In genomic region chr9:45010461-45010860, GRCm38 (mm10) we compare ENCODE assay signal across 23 mouse cellular contexts. TPM values are rescaled to one million over a fixed set of nuclear protein-coding genes. Genes with fewer than 3 reads are reported as not detected.
DNase-seq lines count a peak whose midpoint lies in the region; ATAC-seq and TF ChIP-seq lines count a peak whose summit lies in the region.
"Had no signal": no experiment of that assay in that cellular context is flagged by ENCODE, and none has a peak within 500 bp of the region (broad histone marks: within the 10 kb centered on the region; RNA-seq: fewer than 3 reads in every experiment).

No protein-coding gene starts in this region.

- H3K27me3 ChIP-seq in lung, postnatal 0 days (replicated peaks; ENCODE audit: insufficient read depth, low read length) = no peaks in the 10 kb centered on the region
- no peaks in the 10 kb centered on the region for H3K27me3 ChIP-seq in kidney, embryonic 16.5 days (ENCODE audit: insufficient read depth, low read length)
- H3K27me3 ChIP-seq: forebrain, embryonic 15.5 days; limb, embryonic 13.5 days had no signal

- no peak overlapping the region for H3K9ac ChIP-seq in lung, postnatal 0 days (replicated peaks; ENCODE audit: low read depth)
- no peak overlapping the region for H3K9ac ChIP-seq in kidney, embryonic 16.5 days (replicated peaks; ENCODE audit: low read length)
- H3K9ac ChIP-seq: forebrain, embryonic 15.5 days; limb, embryonic 13.5 days; liver, embryonic 15.5 days; midbrain, embryonic 13.5 days had no signal

- DNase-seq in adrenal gland, postnatal 14 days = peak; percentile 28
- no peak for DNase-seq in adrenal gland, adult 8-10 months
- peak; percentile 11 for DNase-seq in lung, postnatal 0 days (ENCODE audit: low spot score)
- DNase-seq in lung, postnatal 4 days = no peak
- DNase-seq in R1 (ENCODE audit: low read depth, low spot score) = peak; percentile 34
- DNase-seq in thymus, postnatal 10 days (ENCODE audit: low spot score in 2 of 2) = peak; percentile 69 to 71
- no peak for DNase-seq in c-Kit-positive CD71-positive TER-119-positive erythroid progenitor cells, embryonic 14.5 days (ENCODE audit: low spot score)
- DNase-seq: cerebellum, adult 18-20 months; gastrocnemius, postnatal 14 days; heart, postnatal 14 days; lung, postnatal 36 days; right cerebral cortex, postnatal 25 days had no signal

- H3K4me2 ChIP-seq in lung, postnatal 0 days (replicated peaks; ENCODE audit: low read depth, low read length) = no peak overlapping the region
- no peak overlapping the region for H3K4me2 ChIP-seq in kidney, embryonic 16.5 days (replicated peaks; ENCODE audit: low read depth, low read length)
- H3K4me2 ChIP-seq: forebrain, embryonic 15.5 days; limb, embryonic 13.5 days; liver, embryonic 15.5 days; midbrain, embryonic 13.5 days had no signal

- no peak for TF ChIP-seq CTCF in lung, postnatal 0 days (IDR thresholded peaks at IDR 0.05)

- no peak for ATAC-seq in lung, postnatal 0 days
- ATAC-seq in kidney, embryonic 16.5 days (ENCODE audit: low FRiP score, low TSS enrichment) = no peak
- ATAC-seq: forebrain, embryonic 15.5 days; midbrain, embryonic 13.5 days had no signal

- no peaks in the 10 kb centered on the region for H3K4me1 ChIP-seq in lung, postnatal 0 days (ENCODE audit: insufficient read depth, low read depth, low read length)
- no peaks in the 10 kb centered on the region for H3K4me1 ChIP-seq in kidney, embryonic 16.5 days (ENCODE audit: insufficient read depth, low read length)
- H3K4me1 ChIP-seq: forebrain, embryonic 15.5 days; limb, embryonic 13.5 days; liver, embryonic 15.5 days; midbrain, embryonic 13.5 days had no signal

- no peak overlapping the region for H3K27ac ChIP-seq in lung, postnatal 0 days (ENCODE audit: low read length)
- no peak overlapping the region for H3K27ac ChIP-seq in kidney, embryonic 16.5 days (ENCODE audit: low read length)
- H3K27ac ChIP-seq: forebrain, embryonic 15.5 days; kidney, postnatal 0 days; left cerebral cortex, adult 2 months; limb, embryonic 13.5 days; liver, embryonic 15.5 days; midbrain, embryonic 13.5 days had no signal

- 59% methylated on average over 4 of the region's 4 CpGs for WGBS in lung, postnatal 0 days
- 69% methylated on average over 4 of the region's 4 CpGs for WGBS in kidney, embryonic 16.5 days

- H3K4me3 ChIP-seq in lung, postnatal 0 days (ENCODE audit: low read depth, low read length) = no peak overlapping the region
- no peak overlapping the region for H3K4me3 ChIP-seq in kidney, embryonic 16.5 days (ENCODE audit: low read length)
- H3K4me3 ChIP-seq: forebrain, embryonic 15.5 days; left cerebral cortex, adult 2 months; limb, embryonic 13.5 days; liver, embryonic 15.5 days; midbrain, embryonic 13.5 days had no signal

- no peak for TF ChIP-seq EP300 in lung, postnatal 0 days (IDR thresholded peaks at IDR 0.05)

- no peaks in the 10 kb centered on the region for H3K36me3 ChIP-seq in lung, postnatal 0 days (ENCODE audit: insufficient read depth, low read length)
- H3K36me3 ChIP-seq in kidney, embryonic 16.5 days (ENCODE audit: insufficient read depth, low read length) = no peaks in the 10 kb centered on the region
- H3K36me3 ChIP-seq: forebrain, embryonic 15.5 days; limb, embryonic 13.5 days; liver, embryonic 15.5 days; midbrain, embryonic 13.5 days had no signal

- H3K9me3 ChIP-seq in lung, postnatal 0 days (ENCODE audit: low read length) = no peaks in the 10 kb centered on the region
- no peaks in the 10 kb centered on the region for H3K9me3 ChIP-seq in kidney, embryonic 16.5 days (ENCODE audit: low read length)
- H3K9me3 ChIP-seq: forebrain, embryonic 15.5 days; limb, embryonic 13.5 days; liver, embryonic 15.5 days; midbrain, embryonic 13.5 days had no signal

RNA-seq across cellular contexts. Expression of gene Cd3e, which starts 1.0 kb away (rescaled TPM):
- 1.8 and 19.1 TPM in 2 replicates for total RNA-seq in adrenal gland, postnatal 14 days (2021)
- total RNA-seq in adrenal gland, adult 8-10 months (2022) = 1 to 10 TPM in 3 of 4 experiments, under 1 TPM in 1; 0.56 to 2.7 (median 1.7) TPM
- 0.18 and 0.27 TPM in 2 replicates for polyA plus RNA-seq in lung, postnatal 0 days (2015; fragmentation: Nextera tagmentation; extraction: Ambion mirVana)
- polyA plus RNA-seq in kidney, embryonic 16.5 days (2015; fragmentation: Nextera tagmentation; extraction: Ambion mirVana) = not detected in 2 replicates
- total RNA-seq: common myeloid progenitor, adult 5-6 weeks; gastrocnemius, postnatal 14 days; left cerebral cortex, adult 2 months had no signal
- polyA plus RNA-seq: forebrain, embryonic 15.5 days; limb, embryonic 13.5 days; liver, embryonic 15.5 days; midbrain, embryonic 13.5 days had no signal

RNA-seq across cellular contexts. Expression of gene Cd3d, which starts 28.9 kb away (rescaled TPM):
- 1.5 and 12.5 TPM in 2 replicates for total RNA-seq in adrenal gland, postnatal 14 days (2021)
- total RNA-seq in adrenal gland, adult 8-10 months (2022) = under 1 TPM in 1 of 4 experiments, not detected in 3; 0.38 TPM
- 0.38 and 0.39 TPM in 2 replicates for polyA plus RNA-seq in lung, postnatal 0 days (2015; fragmentation: Nextera tagmentation; extraction: Ambion mirVana)
- not detected in 2 replicates for polyA plus RNA-seq in kidney, embryonic 16.5 days (2015; fragmentation: Nextera tagmentation; extraction: Ambion mirVana)
- total RNA-seq: ES-E14; heart, adult 8-10 months; layer of hippocampus, adult 8-10 months; left cerebral cortex, adult 2 months had no signal
- polyA plus RNA-seq: forebrain, embryonic 15.5 days; limb, embryonic 13.5 days; midbrain, embryonic 13.5 days had no signal

RNA-seq across cellular contexts. Expression of gene Mpzl2, which starts 29.1 kb away (rescaled TPM):
- total RNA-seq in adrenal gland, postnatal 14 days (2021) = 13.0 and 15.3 TPM in 2 replicates
- total RNA-seq in adrenal gland, adult 8-10 months (2022) = 1 to 10 TPM; 4.5 to 7.1 (median 6.2) TPM
- 4.2 and 4.3 TPM in 2 replicates for polyA plus RNA-seq in lung, postnatal 0 days (2015; fragmentation: Nextera tagmentation; extraction: Ambion mirVana)
- 20.3 and 23.4 TPM in 2 replicates for polyA plus RNA-seq in kidney, embryonic 16.5 days (2015; fragmentation: Nextera tagmentation; extraction: Ambion mirVana)
- total RNA-seq: common myeloid progenitor, adult 5-6 weeks had no signal

RNA-seq across cellular contexts. Expression of gene Cd3g, which starts 30.2 kb away (rescaled TPM):
- 2.2 and 14.5 TPM in 2 replicates for total RNA-seq in adrenal gland, postnatal 14 days (2021)
- 1 to 10 TPM in 1 of 4 experiments, under 1 TPM in 2, not detected in 1; 0.52 to 1.3 (median 0.59) TPM for total RNA-seq in adrenal gland, adult 8-10 months (2022)
- 0.63 and 1.1 TPM in 2 replicates for polyA plus RNA-seq in lung, postnatal 0 days (2015; fragmentation: Nextera tagmentation; extraction: Ambion mirVana)
- not detected in 2 replicates for polyA plus RNA-seq in kidney, embryonic 16.5 days (2015; fragmentation: Nextera tagmentation; extraction: Ambion mirVana)
- total RNA-seq: left cerebral cortex, adult 2 months had no signal
- polyA plus RNA-seq: forebrain, embryonic 15.5 days; kidney, postnatal 0 days; midbrain, embryonic 13.5 days had no signal

RNA-seq across cellular contexts. Expression of gene Mpzl3, which starts 44.5 kb away (rescaled TPM):
- total RNA-seq in adrenal gland, postnatal 14 days (2021) = 5.2 and 7.7 TPM in 2 replicates
- total RNA-seq in adrenal gland, adult 8-10 months (2022) = 10 to 100 TPM in 2 of 4 experiments, 1 to 10 TPM in 2; 6.5 to 17.4 (median 10.1) TPM
- 2.0 and 2.2 TPM in 2 replicates for polyA plus RNA-seq in lung, postnatal 0 days (2015; fragmentation: Nextera tagmentation; extraction: Ambion mirVana)
- 3.2 and 3.7 TPM in 2 replicates for polyA plus RNA-seq in kidney, embryonic 16.5 days (2015; fragmentation: Nextera tagmentation; extraction: Ambion mirVana)

Comparison
In these comparisons a context has a peak if more than half of its experiments do, and no peak if none do; other contexts are left out.
1. DNase-seq: peak in adrenal gland, postnatal 14 days (single experiment), lung, postnatal 0 days (single experiment), R1 (single experiment) and thymus, postnatal 10 days (2 of 2); none in adrenal gland, adult 8-10 months (single experiment), lung, postnatal 4 days (0 of 2) and c-Kit-positive CD71-positive TER-119-positive erythroid progenitor cells, embryonic 14.5 days (single experiment).